Mouse (Mus musculus) hindbrain, embryonic 11.5 days (tissue): ENCODE results near the gene Usp39. TPM values are rescaled to one million over a fixed set of nuclear protein-coding genes. Genes with fewer than 3 reads are reported as not detected.

ENCODE experiments used
- ATAC-seq: fragments of 200-750 bp; cut with Nextera tagmentation; 2 replicates; pipeline ENCODE4 v1.8.0; 2017; ENCODE audit warnings: mild to moderate bottlenecking, moderate TSS enrichment, moderate library complexity; ENCODE audit not compliant: low FRiP score
- DNase-seq: peaks from one replicate; pipeline ENCODE4 v3.0.0-alpha.2; 2015; ENCODE audit warnings: low spot score
- H3K27ac ChIP-seq: fragments of 300-500 bp; sonication (generic); 2 replicates; pipeline ENCODE4 v1.5.1; 2014; ENCODE audit warnings: mild to moderate bottlenecking, low read depth, low read length
- H3K27me3 ChIP-seq: fragments of 300-500 bp; sonication (generic); 2 replicates; pipeline ENCODE4 v1.6.1; 2014; ENCODE audit warnings: mild to moderate bottlenecking, low read length, moderate library complexity, mixed read lengths; ENCODE audit not compliant: control insufficient read depth, insufficient read depth
- H3K36me3 ChIP-seq: fragments of 300-500 bp; sonication (generic); 2 replicates; pipeline ENCODE4 v1.6.1; 2014; ENCODE audit warnings: mild to moderate bottlenecking, low read length, moderate library complexity, mixed read lengths; ENCODE audit not compliant: control insufficient read depth, insufficient read depth
- H3K4me1 ChIP-seq: fragments of 300-500 bp; sonication (generic); replicated peaks from 2 replicates; pipeline ENCODE4 v1.6.1; 2014; ENCODE audit warnings: low read length, mixed read lengths; ENCODE audit not compliant: control insufficient read depth, insufficient read depth
- H3K4me2 ChIP-seq: fragments of 300-500 bp; sonication (generic); replicated peaks from 2 replicates; pipeline ENCODE4 v1.6.1; 2014; ENCODE audit warnings: mild to moderate bottlenecking, low read depth, low read length
- H3K4me3 ChIP-seq: fragments of 300-500 bp; sonication (generic); 2 replicates; pipeline ENCODE4 v1.5.1; 2014; ENCODE audit warnings: low read depth, low read length
- H3K9ac ChIP-seq: fragments of 300-500 bp; sonication (generic); 2 replicates; pipeline ENCODE4 v1.6.1; 2014; ENCODE audit warnings: low read depth, low read length
- H3K9me3 ChIP-seq: fragments of 300-500 bp; sonication (generic); 2 replicates; pipeline ENCODE4 v1.6.1; 2016; ENCODE audit warnings: low read length; ENCODE audit not compliant: control insufficient read depth
- WGBS: fragments of 180-500 bp; shearing (Covaris S2); extraction: QIAGEN DNeasy Blood & Tissue Kit; methylation state at CpG from one replicate; pipeline ENCODE4 v1.1.7; 2014; 5-methylcytosine and 5-hydroxymethylcytosine counted together
- polyA plus RNA-seq: library from polyadenylated mRNA; unstranded; fragments of >200 nt; fragmentation: Nextera tagmentation; extraction: Ambion mirVana; gene quantifications from 2 replicates; pipeline ENCODE4 v1.2.1, GENCODE M21; 2014

The Usp39 gene
- polyA plus RNA-seq, 1 experiment from 2014 or later, result 102 TPM

- Histone ChIP-seq H3K27me3 (no peaks in the 10 kb centered on the region), H3K9me3 (no peaks in the 10 kb centered on the region), H3K4me3 (no peak overlapping the region), H3K4me1 (no peaks in the 10 kb centered on the region), H3K27ac (no peak overlapping the region), H3K9ac (no peak overlapping the region), H3K36me3 (no peaks in the 10 kb centered on the region), H3K4me2 (no peak overlapping the region)
- DNase-seq, result no peak
- 80% methylated on average over 7 of the region's 7 CpGs for WGBS
- ATAC-seq, result no peak
Measured at GRCm38 (mm10) chr6:72280410-72280998, 64.5 kb downstream of the Usp39 start.

GRCm38 (mm10) chr6:72279505-72279904 lies 65.5 kb downstream of the Usp39 start:
- ATAC-seq, result no peak
- no peak overlapping the region for H3K9ac ChIP-seq
- no peaks in the 10 kb centered on the region for H3K27me3 ChIP-seq
- no peaks in the 10 kb centered on the region for H3K36me3 ChIP-seq
- DNase-seq, result no peak
- H3K27ac ChIP-seq, result no peak overlapping the region
- no peak overlapping the region for H3K4me2 ChIP-seq
- no peaks in the 10 kb centered on the region for H3K4me1 ChIP-seq
- H3K9me3 ChIP-seq, result no peaks in the 10 kb centered on the region
- no peak overlapping the region for H3K4me3 ChIP-seq
- 85% methylated on average over 7 of the region's 7 CpGs for WGBS

GRCm38 (mm10) chr6:72278835-72279234 lies 66.1 kb downstream of the Usp39 start:
- WGBS, result 79% methylated on average over 4 of the region's 4 CpGs
- Histone ChIP-seq H3K27me3 (no peaks in the 10 kb centered on the region), H3K4me2 (no peak overlapping the region), H3K9ac (no peak overlapping the region), H3K4me1 (no peaks in the 10 kb centered on the region), H3K9me3 (no peaks in the 10 kb centered on the region), H3K4me3 (no peak overlapping the region), H3K27ac (no peak overlapping the region), H3K36me3 (no peaks in the 10 kb centered on the region)
- ATAC-seq (no peak), DNase-seq (no peak)

- Histone ChIP-seq H3K4me3 (no peak overlapping the region), H3K27me3 (no peaks in the 10 kb centered on the region), H3K9me3 (no peaks in the 10 kb centered on the region), H3K4me2 (no peak overlapping the region), H3K27ac (no peak overlapping the region), H3K36me3 (no peaks in the 10 kb centered on the region), H3K4me1 (no peaks in the 10 kb centered on the region), H3K9ac (no peak overlapping the region)
- 79% methylated on average over 9 of the region's 9 CpGs for WGBS
- DNase-seq (no peak), ATAC-seq (no peak)
Measured at GRCm38 (mm10) chr6:72277508-72278166, 67.3 kb downstream of the Usp39 start.

- no peak overlapping the region for H3K4me2 ChIP-seq
- H3K4me1 ChIP-seq, result no peaks in the 10 kb centered on the region
- no peak overlapping the region for H3K4me3 ChIP-seq
- H3K27ac ChIP-seq, result no peak overlapping the region
- 86% methylated on average over 13 of the region's 13 CpGs for whole genome bisulfite sequencing
- H3K27me3 ChIP-seq, result no peaks in the 10 kb centered on the region
- no peaks in the 10 kb centered on the region for H3K9me3 ChIP-seq
- no peak overlapping the region for H3K9ac ChIP-seq
- DNase-seq (no peak), ATAC-seq (no peak)
- no peaks in the 10 kb centered on the region for H3K36me3 ChIP-seq
Measured at GRCm38 (mm10) chr6:72276972-72277441, 68.0 kb downstream of the Usp39 start.

GRCm38 (mm10) chr6:72276141-72276540 lies 68.8 kb downstream of the Usp39 start:
- no peaks in the 10 kb centered on the region for H3K36me3 ChIP-seq
- no peak overlapping the region for H3K9ac ChIP-seq
- 92% methylated on average over 6 of the region's 6 CpGs for WGBS
- H3K4me2 ChIP-seq, result no peak overlapping the region
- H3K9me3 ChIP-seq, result no peaks in the 10 kb centered on the region
- no peak overlapping the region for H3K27ac ChIP-seq
- DNase-seq (no peak), ATAC-seq (no peak)
- H3K4me3 ChIP-seq, result no peak overlapping the region
- H3K27me3 ChIP-seq, result no peaks in the 10 kb centered on the region
- H3K4me1 ChIP-seq, result no peaks in the 10 kb centered on the region

DNA sequence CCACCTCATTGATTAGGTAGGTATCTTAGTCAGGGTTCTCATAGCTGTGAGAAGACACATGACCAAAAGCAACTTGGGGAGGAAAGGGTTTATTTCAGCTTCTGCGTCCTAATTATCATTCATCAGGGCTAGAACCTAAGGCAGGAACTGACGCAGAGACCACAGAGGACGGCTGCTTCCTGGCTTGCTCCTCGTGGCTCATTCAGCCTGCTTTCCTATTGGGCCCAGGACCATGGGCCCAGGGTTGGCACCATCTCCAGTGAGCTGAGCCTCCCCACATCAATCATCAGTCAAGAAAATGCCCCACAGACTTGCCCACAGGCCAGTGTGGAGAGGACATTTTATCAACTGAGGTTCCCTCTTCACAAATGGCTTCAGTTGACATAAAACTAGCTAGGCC lies 69.5 kb downstream of the Usp39 start:
- Histone ChIP-seq H3K4me1 (no peaks in the 10 kb centered on the region), H3K9me3 (no peaks in the 10 kb centered on the region), H3K36me3 (no peaks in the 10 kb centered on the region), H3K27ac (no peak overlapping the region), H3K4me3 (no peak overlapping the region), H3K9ac (no peak overlapping the region), H3K4me2 (no peak overlapping the region), H3K27me3 (no peaks in the 10 kb centered on the region)
- no peak for DNase-seq
- 81% methylated on average over 4 of the region's 4 CpGs for WGBS
- ATAC-seq, result no peak

DNA sequence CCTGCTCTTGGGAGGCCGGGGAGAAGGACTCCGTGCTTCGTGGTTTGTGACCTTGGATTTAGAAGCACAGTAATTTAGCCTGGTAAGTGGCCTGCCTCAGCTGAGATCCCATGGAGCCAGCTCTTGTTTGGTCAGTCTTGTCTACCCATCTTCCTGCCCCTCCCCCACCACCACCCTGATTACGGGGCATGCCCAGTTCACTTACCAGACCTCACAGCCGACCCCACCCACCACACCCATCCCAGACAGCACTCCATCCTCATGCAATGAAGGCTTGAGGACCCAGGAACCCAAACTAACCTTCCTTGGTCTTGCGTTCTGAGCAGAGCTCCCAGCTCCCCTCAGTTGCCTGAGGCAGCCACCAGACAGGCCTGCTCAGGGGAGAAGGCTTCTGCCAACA lies 71.8 kb downstream of the Usp39 start:
- no peaks in the 10 kb centered on the region for H3K4me1 ChIP-seq
- no peak overlapping the region for H3K4me2 ChIP-seq
- H3K9ac ChIP-seq, result no peak overlapping the region
- H3K36me3 ChIP-seq, result no peaks in the 10 kb centered on the region
- ATAC-seq (no peak), DNase-seq (no peak)
- H3K4me3 ChIP-seq, result no peak overlapping the region
- no peaks in the 10 kb centered on the region for H3K27me3 ChIP-seq
- WGBS, result 83% methylated on average over 6 of the region's 6 CpGs
- no peaks in the 10 kb centered on the region for H3K9me3 ChIP-seq
- H3K27ac ChIP-seq, result no peak overlapping the region

DNA sequence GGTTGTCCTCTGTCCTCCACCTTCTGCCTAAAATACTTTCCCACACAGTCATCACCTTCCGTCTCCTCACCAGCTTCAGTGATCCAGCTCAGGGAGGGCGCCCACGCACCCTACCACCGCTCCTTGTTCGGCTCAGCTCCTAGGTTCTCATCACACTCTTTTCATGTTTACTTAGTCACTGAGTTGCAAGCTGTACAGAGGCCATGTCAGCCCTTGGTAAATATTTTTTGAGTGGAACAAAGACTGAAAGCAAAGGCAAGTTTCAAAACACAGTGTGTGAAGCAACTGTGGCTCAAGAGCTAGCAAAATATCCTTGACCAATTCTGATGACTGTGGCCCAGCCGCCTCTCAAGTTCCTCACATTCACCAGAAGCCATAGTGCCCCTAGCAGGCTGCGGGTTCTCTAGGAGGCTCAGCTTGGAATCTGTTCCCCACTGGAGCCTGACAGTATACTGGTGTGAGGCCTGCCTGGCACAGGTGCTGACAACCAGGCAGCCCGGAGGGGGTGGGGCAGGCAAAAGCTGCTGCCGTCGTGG lies 72.8 kb downstream of the Usp39 start:
- Histone ChIP-seq H3K9me3 (no peaks in the 10 kb centered on the region), H3K27ac (no peak overlapping the region), H3K4me2 (no peak overlapping the region), H3K4me3 (no peak overlapping the region), H3K9ac (no peak overlapping the region), H3K36me3 (no peaks in the 10 kb centered on the region), H3K27me3 (no peaks in the 10 kb centered on the region), H3K4me1 (no peaks in the 10 kb centered on the region)
- whole genome bisulfite sequencing, result 90% methylated on average over 10 of the region's 10 CpGs
- DNase-seq (no peak), ATAC-seq (no peak)
